Mouse (Mus musculus) common myeloid progenitor, adult 5-6 weeks (primary cell): ENCODE data around the gene Maml2. TPM values are rescaled to one million over a fixed set of nuclear protein-coding genes. Genes with fewer than 3 reads are reported as not detected.

Experiments used
- ATAC-seq: replicated peaks from 2 replicates; pipeline ENCODE4 v1.8.0; 2016; ENCODE audit warnings: low read depth, mild to moderate bottlenecking, moderate TSS enrichment, inconsistent platforms; ENCODE audit not compliant: poor library complexity, severe bottlenecking
- total RNA-seq: library from RNA; stranded (forward); fragments of 200-1000, 187-1606 nt; gene quantifications from 2 replicates; pipeline ENCODE4 v1.2.3, GENCODE M21; 2017

Maml2 gene
- total RNA-seq, 1 experiment from 2014 or later: 3.0 TPM

DNA sequence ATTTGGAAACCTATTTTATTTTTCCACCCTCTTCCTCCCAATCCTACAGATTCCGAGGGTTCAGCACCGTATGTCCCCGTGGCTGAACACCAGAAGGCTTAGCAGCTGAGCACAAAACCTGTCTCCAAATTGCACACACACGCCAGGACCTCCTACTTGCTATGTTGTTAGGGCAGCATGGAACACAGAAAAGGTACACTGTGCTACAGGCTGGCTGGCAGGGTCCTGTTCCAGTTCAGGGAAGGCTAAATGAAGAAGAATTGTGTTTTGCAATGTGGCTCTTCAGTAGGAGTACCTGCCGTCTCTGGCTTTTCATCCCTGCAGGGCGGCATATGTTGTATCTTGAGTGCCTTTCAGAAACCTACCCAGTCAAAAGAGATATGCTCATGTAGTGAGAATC is 300.0 kb downstream of the Maml2 start:
- no peak for ATAC-seq

DNA sequence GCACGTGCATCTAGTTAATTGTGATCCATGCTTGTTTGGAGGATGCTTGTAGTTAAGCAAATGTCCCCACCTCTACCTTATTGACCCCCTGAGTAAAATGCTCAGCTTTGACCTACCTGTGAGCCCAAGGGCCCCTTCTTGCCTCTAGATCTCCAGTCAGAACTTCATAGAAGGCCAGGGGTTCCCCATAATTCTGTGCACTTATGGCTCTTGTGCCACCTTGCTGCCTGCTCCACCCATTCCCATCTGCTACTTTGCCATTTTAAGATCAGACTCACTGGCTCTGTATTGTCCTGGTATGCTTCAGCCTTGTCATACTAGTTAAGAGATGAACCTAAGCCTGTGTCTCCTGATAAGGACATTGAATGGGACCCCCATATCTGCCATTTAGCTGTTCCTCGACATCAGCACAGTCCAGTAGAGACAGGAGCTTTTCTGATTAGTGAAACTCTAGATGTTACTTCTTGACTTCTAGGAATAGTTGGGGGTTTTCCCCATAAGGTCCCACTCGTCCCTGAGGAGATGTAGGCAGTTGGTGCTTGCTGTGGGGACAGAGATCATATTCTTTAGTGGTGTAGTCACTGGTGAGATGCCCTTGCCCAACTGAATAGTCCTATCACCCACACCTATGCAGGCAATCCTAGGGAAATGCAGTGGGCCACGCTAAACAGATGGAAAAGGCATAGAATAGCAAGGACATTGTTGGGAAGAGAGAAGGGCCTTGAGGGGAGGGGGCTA is 301.0 kb downstream of the Maml2 start:
- ATAC-seq: no peak

DNA sequence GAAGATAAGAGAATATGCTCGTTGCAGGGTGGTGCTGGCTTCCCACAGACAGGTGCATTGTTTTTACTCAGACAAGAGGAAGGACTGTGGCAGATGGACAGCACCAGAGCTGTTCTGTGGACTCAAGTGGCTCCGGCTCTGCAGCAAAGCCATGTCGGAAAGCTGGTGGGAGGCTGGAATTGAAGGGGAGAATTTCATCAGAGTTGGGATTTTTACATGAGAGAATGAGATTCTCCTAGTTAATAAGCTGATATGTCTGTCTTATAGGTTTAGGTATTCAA is 301.5 kb downstream of the Maml2 start:
- ATAC-seq: no peak

DNA sequence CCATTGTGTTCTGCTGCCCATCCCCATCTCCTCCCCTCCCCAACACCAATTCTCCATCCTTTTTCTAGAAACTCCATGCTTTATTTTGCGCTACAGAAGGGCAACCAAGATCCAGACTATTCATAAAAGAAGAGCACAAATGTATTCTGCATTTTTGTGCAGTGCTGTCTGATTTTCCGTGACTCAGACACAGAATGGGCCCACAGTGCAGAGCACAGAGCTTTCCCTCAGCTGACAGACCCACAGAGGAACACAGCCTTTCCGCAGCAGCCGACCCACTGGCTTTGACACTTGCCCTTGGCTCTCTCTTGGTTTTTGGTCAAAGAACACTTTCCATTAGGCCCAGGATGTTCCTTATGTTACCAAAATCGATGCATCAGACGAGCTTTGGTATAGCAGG is 302.0 kb downstream of the Maml2 start:
- no peak for ATAC-seq

DNA sequence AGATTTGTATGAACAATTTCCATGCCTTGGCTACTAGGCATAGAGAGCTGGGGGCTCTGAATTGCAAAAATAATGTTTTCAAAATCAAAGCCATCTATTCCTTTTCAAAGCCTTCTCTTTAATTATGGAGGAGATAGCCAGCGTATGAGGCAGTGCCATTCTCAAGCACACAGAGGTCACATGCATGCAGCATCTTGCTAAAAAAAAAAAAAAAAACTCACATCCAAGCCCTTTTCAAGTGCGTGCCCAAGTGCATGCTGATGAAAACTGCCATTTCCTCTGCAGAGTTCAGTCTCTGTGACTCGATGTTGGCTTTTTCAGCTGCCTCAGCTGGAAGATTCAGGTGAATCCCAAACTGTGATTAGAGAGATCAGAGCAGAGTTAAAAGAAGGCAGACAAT is 304.0 kb downstream of the Maml2 start:
- ATAC-seq: no peak

DNA sequence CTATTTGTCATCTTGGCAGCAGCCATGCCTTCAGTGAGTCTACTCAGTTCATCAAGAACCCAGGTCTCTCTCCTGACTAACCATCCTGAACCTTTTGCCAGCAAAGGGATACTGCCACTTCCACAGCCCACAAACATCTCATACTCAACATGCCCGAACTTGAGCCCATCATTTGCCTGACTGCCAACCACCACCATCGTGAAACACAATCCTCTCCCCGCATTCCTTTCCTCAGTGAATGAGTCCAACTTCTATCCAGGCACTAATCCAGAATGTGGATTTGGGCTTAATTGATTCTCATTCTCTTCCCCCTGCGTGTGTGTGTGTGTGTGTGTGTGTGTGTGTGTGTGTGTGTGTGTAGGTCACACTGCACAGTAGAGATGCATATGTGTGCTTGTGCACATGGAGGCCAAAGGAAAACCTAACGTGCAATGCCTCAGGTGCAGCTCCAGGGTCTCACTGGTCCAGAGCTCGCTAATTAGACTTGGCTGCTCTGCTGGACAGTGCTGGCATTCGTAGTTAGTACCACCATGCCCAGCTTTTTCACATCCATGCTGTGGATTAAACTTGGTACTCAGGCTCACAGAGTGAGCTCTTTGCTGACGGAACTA is 305.9 kb downstream of the Maml2 start:
- ATAC-seq: no peak

DNA sequence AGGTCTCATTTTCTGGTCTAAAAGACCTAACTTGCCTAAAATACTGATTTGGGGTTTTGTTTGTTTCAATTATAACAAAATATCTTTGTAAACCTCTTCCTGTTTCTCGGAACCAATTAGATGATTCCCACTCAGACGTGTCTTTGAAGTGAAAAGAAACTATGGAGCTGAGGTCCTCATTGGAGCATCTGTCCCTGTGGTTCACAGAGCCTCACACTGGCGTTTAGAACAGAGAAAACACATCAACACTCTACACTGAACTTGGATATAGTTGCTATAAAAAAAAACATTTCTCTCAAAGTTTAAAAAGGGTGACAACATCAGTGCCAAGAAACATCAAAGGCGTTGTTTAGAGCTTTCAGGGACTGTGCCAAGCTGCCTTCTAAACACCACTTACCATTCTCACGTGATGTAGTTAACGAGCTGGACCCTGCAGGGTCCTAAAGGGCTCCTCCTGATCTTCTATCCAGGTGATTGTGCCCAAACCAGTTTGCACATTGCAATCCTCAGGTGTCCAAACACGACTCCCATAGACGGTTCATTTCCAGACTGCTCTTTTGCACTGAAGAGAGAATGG is 309.9 kb downstream of the Maml2 start:
- no peak for ATAC-seq

DNA sequence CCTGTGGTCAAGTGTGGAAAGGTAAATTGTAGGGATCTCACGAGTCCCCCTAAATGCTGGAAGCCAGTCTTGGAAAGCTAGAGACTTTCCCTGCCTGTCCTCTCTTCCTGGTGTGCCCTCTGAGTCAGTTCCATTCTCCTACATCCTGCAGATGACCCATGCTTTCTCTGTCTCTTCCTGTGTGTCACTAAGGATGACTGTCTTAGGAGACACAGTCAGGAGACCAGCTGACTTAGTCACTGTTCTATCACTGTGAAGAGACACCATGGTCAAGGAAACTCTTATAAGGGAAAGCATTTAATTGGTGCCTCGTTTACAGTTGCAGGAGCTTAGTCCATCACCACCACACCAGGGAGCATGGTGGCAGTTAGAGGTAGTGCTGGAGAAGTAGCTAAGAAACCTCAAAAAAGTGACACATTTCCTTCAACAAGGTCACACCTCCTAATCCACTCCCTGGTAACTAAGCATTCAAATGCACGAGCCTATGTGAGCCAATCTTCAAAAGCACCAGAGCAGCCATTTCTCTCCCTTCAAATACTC is 310.8 kb downstream of the Maml2 start:
- ATAC-seq: no peak

DNA sequence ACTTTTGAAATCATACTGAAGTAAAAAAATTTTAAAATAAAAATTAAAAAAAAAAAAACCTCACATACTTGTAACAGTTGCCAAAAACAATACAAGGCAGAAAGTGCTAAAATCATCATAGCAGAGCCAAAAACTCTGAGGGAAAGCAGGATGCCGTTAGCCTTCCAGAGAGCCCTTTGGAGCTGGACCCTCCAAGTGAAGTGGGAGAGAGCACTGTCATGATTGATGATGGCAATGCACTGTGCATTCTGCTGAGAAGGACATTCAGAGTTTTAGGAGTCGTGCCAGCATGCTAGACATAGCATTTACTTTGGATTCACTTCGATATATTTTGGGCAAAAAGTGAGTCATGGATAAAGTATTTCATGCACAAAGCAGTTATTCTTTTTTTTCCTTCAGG is 313.8 kb downstream of the Maml2 start:
- no peak for ATAC-seq

DNA sequence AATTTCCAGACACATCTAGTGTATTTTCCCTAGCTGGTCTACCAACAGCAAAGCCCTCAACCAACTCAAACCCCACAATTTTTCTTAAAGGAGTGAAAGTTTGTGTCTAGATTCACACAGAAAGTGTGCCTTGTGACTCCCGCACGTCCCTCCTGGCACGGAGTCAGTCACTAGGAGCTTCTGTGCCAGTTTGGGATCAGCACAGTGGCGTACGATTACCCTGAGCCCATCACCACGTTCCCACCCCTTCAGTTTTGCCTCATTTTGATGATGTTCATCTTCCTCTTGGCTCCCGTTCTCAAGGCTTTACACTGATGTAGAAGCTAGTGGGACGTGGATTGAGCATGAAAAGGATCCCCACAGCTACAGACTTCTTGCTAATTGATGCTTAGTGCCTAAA is 314.6 kb downstream of the Maml2 start:
- ATAC-seq: no peak

DNA sequence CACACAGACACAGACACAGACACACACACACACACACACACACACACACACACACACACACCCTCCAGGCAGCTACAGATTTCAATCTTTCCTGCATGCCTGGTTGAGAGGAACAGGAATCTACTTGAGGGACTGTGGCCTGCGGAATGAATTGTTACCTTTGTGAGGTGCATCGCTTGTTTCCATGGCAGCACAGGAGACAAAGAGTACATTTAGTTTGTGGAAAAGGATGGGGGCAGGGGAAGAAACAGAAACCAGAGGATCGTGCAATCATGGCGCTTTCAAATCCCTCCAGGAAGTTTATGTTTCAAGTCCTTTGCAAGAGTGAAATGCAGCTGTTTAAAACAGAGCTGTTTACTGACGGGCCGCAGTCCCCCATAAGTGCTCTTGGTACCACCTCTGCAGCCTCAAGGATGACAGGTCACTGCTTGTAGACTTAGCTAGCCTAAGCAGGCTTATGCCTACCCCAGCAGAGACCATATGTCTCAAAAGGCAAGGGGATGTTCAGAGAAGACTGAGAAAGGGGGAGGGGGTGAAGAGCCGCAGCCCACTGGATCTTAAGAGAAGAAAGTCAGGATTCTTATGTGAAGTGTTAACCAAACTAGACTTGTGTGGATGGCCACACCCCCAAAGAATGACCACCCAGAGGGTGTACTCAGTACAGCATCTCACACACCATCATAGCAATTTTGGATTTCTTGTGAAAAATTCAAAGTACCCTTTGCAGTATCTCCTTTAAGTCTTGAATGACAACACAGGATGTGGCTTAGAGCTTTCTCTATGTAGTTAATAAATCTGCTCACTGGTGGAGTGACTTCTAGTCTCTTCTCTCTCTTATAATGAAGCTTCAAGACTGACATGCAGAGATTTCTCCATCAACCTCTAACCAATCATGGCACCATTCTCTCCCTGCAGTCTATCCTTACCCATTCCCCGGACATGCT is 315.8 kb downstream of the Maml2 start:
- no peak for ATAC-seq

DNA sequence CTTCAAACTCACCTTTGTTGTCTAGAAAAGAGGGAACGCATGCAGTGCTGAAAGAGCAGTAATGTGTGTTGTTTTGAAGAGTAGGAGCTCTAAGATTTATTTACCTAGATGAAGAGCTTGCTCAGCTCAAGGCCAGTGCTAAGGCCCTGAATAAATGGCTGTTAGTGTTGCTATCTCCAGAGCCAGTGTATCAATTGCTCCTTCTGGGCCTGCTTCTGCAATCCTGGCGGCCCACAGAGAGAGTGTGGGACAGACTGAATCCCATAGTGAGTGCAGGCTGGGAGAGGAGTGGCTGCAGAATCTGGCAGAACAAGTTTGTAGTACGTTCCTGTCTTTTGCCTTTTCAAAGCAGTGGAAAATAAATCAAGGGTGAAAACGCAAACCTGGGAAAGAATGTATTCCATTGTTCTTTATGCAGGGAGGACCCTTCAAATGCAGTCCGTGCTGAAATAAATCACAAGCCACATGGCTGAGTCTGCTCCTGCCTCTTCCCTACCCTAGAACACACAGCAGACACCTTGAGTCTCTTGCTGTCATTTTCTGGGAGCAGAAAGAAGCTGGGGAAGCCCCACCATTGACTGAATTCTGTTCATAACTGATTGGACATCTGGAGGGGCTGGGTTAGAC is 318.7 kb downstream of the Maml2 start:
- no peak for ATAC-seq

DNA sequence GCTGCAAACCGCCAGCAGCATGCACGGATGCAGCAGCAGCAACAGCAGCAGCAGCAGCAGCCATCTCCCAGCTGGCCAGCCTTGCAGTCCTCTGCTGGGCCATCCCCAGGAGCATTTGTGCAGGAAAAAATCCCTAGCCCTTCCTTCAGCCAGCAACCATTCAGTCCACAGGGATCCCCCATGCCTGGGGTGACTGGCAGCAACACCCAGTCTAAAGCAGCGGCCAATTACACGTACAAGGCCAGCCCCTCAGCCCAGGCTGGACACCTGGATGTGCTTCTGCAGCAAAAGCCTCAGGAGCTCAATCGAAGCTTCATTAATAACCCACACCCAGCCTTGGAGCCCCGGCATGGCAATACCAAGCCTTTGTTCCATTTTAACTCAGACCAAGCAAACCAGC is 323.0 kb downstream of the Maml2 start:
- ATAC-seq: no peak

DNA sequence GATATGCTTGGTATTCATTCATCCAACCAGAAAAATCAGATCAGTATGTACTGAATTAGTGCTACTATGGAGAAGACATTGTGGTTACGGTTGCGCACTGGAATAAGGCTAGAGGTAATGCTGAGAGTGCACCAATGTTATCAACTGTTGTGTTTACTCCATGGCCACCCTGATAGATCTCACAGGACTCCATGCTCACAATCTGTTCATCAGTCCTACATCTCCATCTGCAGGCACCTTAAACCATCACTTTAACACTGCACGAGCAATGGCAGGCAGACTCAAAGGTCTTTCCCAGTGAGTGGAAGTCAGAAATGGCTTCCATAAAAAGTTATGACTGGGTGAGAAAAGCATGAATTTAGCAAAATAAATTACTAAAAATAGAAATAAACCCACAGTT is 324.2 kb downstream of the Maml2 start:
- ATAC-seq: no peak

DNA sequence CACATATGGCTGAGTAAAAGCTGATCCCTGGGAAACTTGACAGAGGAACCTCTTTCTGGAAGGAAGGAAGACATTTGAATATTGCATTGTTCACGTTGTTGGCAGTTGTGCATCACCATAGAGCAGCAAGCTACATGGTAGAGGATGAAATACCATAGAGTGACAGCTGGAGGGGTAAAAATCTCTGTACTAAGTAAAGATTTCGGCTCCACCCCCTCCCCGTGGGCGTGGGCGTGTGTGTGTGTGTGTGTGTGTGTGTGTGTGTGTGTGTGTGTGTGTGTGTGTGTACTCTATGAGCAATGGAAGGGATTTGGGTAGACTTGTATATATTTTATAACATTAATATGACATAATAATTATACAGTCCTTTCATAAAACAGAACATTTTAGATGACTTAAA is 324.7 kb downstream of the Maml2 start:
- ATAC-seq: no peak

DNA sequence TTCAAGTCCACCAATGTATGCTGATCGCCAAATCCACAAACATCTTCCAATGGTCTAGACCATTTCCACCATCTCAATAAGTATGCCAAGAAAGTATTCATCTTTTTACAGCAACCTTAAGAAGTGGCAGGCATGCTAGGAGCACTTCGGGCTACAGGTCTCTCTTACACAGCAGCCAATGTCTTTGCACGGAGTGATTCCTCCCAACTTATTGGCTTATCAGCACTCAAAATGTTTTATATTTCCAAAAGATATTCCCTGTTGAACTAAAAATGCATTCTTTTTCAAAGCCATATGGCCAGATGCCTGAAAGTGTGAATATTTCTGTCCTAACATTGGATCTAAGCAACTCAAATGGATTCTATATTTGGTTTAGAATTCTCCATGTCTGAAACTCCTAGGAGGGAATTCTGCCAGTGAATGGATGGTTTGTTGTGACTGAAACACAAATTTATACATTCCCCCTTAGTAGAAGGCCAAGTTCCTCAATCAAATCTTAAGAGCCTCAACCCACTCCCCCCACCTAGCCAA is 326.2 kb downstream of the Maml2 start:
- no peak for ATAC-seq

DNA sequence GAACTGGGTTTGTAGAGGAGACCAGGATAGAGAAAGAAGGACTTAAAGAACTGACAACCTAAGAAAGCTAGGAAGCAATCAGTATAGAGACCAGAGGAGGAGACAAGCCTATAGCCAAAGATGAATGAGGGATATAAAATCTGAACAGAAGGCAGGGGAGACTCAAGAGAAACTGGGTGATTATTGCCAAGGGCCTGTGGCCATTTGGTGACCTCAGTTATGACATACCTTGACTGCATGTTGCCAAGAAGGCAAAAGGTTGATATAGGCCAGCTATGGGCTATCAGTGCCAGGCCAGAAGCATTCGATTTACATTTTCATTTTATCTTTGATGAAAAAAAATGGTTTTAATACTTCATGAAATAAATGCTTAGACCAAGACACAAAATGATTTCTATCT is 327.0 kb downstream of the Maml2 start:
- no peak for ATAC-seq

DNA sequence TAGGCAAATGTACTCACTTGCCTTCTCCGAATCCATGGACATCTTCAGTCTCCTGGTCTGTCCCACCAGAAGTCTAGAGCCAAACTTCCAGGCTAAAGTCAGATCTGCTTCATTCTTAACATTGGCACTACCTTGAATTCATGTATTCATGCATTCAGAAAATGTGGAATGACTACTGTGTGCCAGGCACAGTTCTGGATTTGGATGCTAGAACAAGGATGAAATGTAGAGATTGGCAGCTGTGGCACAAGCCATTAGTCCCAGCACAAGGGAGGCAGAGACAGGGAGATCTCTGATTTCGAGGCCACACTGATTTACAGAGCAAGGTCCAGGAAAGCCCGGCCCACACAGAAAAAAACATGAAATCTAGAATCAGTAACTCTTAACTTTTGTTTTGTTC is 327.5 kb downstream of the Maml2 start:
- no peak for ATAC-seq

DNA sequence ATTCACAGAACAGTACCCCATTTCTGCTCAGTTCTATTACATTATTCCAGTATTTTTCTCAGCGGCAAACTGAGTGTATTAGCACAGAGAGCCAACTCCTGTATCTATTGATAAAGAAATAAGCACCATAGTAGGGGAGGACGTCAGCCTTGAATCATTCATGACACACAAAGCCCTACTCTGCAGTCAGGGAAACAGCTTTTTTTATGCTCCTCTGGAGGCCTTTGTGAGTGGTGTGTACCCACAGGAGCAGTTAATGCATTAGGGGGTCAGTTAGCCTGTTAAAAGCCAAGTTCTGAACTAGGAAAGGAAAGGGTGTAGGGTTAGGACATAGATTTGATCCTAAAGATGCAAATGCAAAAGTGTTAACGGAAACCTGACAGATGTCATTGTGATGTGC is 328.7 kb downstream of the Maml2 start:
- ATAC-seq: no peak

DNA sequence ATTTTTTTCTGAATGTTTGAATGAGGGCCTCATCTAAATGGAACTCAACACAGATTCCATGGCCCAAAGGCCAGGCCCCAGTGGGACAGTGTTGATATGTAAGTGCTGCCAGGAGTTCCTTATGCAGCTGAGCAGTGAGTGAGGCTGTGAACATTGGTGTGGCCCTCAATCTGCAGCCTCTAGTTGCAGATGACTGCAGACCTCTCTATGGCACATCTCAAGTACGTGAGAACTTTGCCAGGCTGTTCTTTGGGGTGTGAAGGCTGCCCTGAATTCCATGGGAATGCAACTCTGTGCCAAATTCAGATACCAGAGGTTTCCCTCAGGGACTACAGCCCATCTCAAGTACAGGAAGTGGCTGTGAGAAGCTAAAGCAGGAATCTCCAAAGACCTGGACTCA is 335.6 kb downstream of the Maml2 start:
- ATAC-seq: no peak
